In genomic region chr11:19776473-19777200, GRCm38 (mm10) we compare ENCODE assay signal across 13 mouse cellular contexts.
DNase-seq lines count a peak whose midpoint lies in the region; ATAC-seq lines count a peak whose summit lies in the region.
"Had no signal": no experiment of that assay in that cellular context is flagged by ENCODE, and none has a peak within 500 bp of the region (broad histone marks: within the 10 kb centered on the region; RNA-seq: fewer than 3 reads in every experiment).

No protein-coding gene starts in this region.

- H3K27ac ChIP-seq in hindbrain, embryonic 15.5 days (replicated peaks) = no peak overlapping the region
- no peak overlapping the region for H3K27ac ChIP-seq in hindbrain, embryonic 11.5 days (ENCODE audit: low read depth, low read length)
- H3K27ac ChIP-seq in lung, embryonic 16.5 days (ENCODE audit: low read length) = peak overlapping the region; percentile 47; the same call in 1 of the 2 replicates
- H3K27ac ChIP-seq: heart, embryonic 13.5 days; hindbrain, embryonic 14.5 days; midbrain, embryonic 15.5 days; neural tube, embryonic 15.5 days had no signal

- ATAC-seq in hindbrain, embryonic 15.5 days (ENCODE audit: low FRiP score, low read depth) = 0 out of 2 replicates have a peak, but pooled peaks have one; percentile 43
- ATAC-seq in hindbrain, embryonic 11.5 days (ENCODE audit: low FRiP score) = no peak
- peak; percentile 70 for ATAC-seq in lung, embryonic 16.5 days (ENCODE audit: low read depth)
- ATAC-seq: midbrain, embryonic 15.5 days had no signal

- no peaks in the 10 kb centered on the region for H3K27me3 ChIP-seq in hindbrain, embryonic 15.5 days
- H3K27me3 ChIP-seq in hindbrain, embryonic 11.5 days (ENCODE audit: control insufficient read depth, insufficient read depth, low read length) = no peaks in the 10 kb centered on the region
- no peaks in the 10 kb centered on the region for H3K27me3 ChIP-seq in lung, embryonic 16.5 days (ENCODE audit: control insufficient read depth, insufficient read depth, low read depth, low read length)
- H3K27me3 ChIP-seq: midbrain, embryonic 15.5 days; neural tube, embryonic 15.5 days had no signal

- H3K4me1 ChIP-seq in hindbrain, embryonic 15.5 days (replicated peaks) = no peaks in the 10 kb centered on the region
- H3K4me1 ChIP-seq in hindbrain, embryonic 11.5 days (replicated peaks; ENCODE audit: control insufficient read depth, insufficient read depth, low read length) = no peaks in the 10 kb centered on the region
- H3K4me1 ChIP-seq in lung, embryonic 16.5 days (replicated peaks; ENCODE audit: control insufficient read depth, insufficient read depth, low read length) = peaks cover 12% of the 10 kb centered on the region
- H3K4me1 ChIP-seq: heart, embryonic 13.5 days; midbrain, embryonic 15.5 days had no signal

- 63% methylated on average over 9 of the region's 9 CpGs for WGBS in hindbrain, embryonic 15.5 days
- 72% methylated on average over 9 of the region's 9 CpGs for WGBS in hindbrain, embryonic 11.5 days
- WGBS in lung, embryonic 16.5 days = 67% methylated on average over 9 of the region's 9 CpGs

- no peak overlapping the region for H3K4me3 ChIP-seq in hindbrain, embryonic 15.5 days
- H3K4me3 ChIP-seq in hindbrain, embryonic 11.5 days (ENCODE audit: low read depth, low read length) = no peak overlapping the region
- no peak overlapping the region for H3K4me3 ChIP-seq in lung, embryonic 16.5 days (ENCODE audit: low read length)
- H3K4me3 ChIP-seq: heart, embryonic 13.5 days; midbrain, embryonic 15.5 days; neural tube, embryonic 15.5 days had no signal

- no peak overlapping the region for H3K4me2 ChIP-seq in hindbrain, embryonic 15.5 days
- no peak overlapping the region for H3K4me2 ChIP-seq in hindbrain, embryonic 11.5 days (replicated peaks; ENCODE audit: low read depth, low read length)
- no peak overlapping the region for H3K4me2 ChIP-seq in lung, embryonic 16.5 days (ENCODE audit: low read depth, low read length)
- H3K4me2 ChIP-seq: heart, embryonic 13.5 days; hindbrain, embryonic 14.5 days; midbrain, embryonic 15.5 days; neural tube, embryonic 15.5 days had no signal

- no peak for DNase-seq in hindbrain, embryonic 11.5 days (ENCODE audit: low spot score)
- no peak for DNase-seq in lung, postnatal 25 days (ENCODE audit: low spot score)
- peak; percentile 17 to 31 for DNase-seq in adrenal gland, postnatal 36 days
- DNase-seq in ovary, postnatal 14 days (ENCODE audit: low spot score) = peak; percentile 36
- no peak for DNase-seq in natural killer cell, adult 2 months (ENCODE audit: low spot score in 2 of 2)
- DNase-seq: gastrocnemius, postnatal 10 days; right cerebral cortex, postnatal 25 days had no signal

- H3K36me3 ChIP-seq in hindbrain, embryonic 15.5 days = no peaks in the 10 kb centered on the region
- no peaks in the 10 kb centered on the region for H3K36me3 ChIP-seq in hindbrain, embryonic 11.5 days (ENCODE audit: control insufficient read depth, insufficient read depth, low read length)
- H3K36me3 ChIP-seq in lung, embryonic 16.5 days (ENCODE audit: control insufficient read depth, insufficient read depth, low read length) = no peaks in the 10 kb centered on the region
- H3K36me3 ChIP-seq: heart, embryonic 13.5 days; midbrain, embryonic 15.5 days; neural tube, embryonic 15.5 days had no signal

- H3K9me3 ChIP-seq in hindbrain, embryonic 15.5 days = no peaks in the 10 kb centered on the region
- H3K9me3 ChIP-seq in hindbrain, embryonic 11.5 days (ENCODE audit: control insufficient read depth, low read length) = no peaks in the 10 kb centered on the region
- no peaks in the 10 kb centered on the region for H3K9me3 ChIP-seq in lung, embryonic 16.5 days (ENCODE audit: control insufficient read depth, low read length)
- H3K9me3 ChIP-seq: heart, embryonic 13.5 days; midbrain, embryonic 15.5 days; neural tube, embryonic 15.5 days had no signal

- no peak overlapping the region for H3K9ac ChIP-seq in hindbrain, embryonic 15.5 days
- no peak overlapping the region for H3K9ac ChIP-seq in hindbrain, embryonic 11.5 days (ENCODE audit: low read depth, low read length)
- H3K9ac ChIP-seq in lung, embryonic 16.5 days (ENCODE audit: low read length) = no peak overlapping the region
- H3K9ac ChIP-seq: heart, embryonic 13.5 days; hindbrain, embryonic 14.5 days; midbrain, embryonic 15.5 days; neural tube, embryonic 15.5 days had no signal

Comparison
In these comparisons a context has a peak if more than half of its experiments do, and no peak if none do; other contexts are left out.
1. DNase-seq: peak in adrenal gland, postnatal 36 days (2 of 2) and ovary, postnatal 14 days (single experiment); none in hindbrain, embryonic 11.5 days (single experiment), lung, postnatal 25 days (single experiment) and natural killer cell, adult 2 months (0 of 2).